Mouse (Mus musculus): ENCODE data around the gene Isy1. TPM values are rescaled to one million over a fixed set of nuclear protein-coding genes. Genes with fewer than 3 reads are reported as not detected.

Gene Isy1
- polyA plus RNA-seq, 1 experiment from 2014 or later: 84.8 TPM

GRCm38 (mm10) chr6:87875562-87875961, 37.0 kb upstream of the Isy1 start:
- Histone ChIP-seq H3K36me3 (ENCODE audit: control insufficient read depth, insufficient read depth, low read length) (no peaks in the 10 kb centered on the region), H3K4me3 (ENCODE audit: low read depth, low read length) (no peak overlapping the region), H3K27me3 (replicated peaks; ENCODE audit: control insufficient read depth, insufficient read depth, low read length) (no peaks in the 10 kb centered on the region), H3K9me3 (ENCODE audit: control insufficient read depth, low read length) (no peaks in the 10 kb centered on the region), H3K27ac (ENCODE audit: low read depth, low read length) (no peak overlapping the region), H3K4me1 (replicated peaks; ENCODE audit: control insufficient read depth, insufficient read depth, low read length) (peaks cover 10% of the 10 kb centered on the region), H3K4me2 (no peak overlapping the region), H3K9ac (ENCODE audit: low read depth, low read length) (no peak overlapping the region)
- 76% methylated on average over 7 of the region's 7 CpGs for WGBS
- ATAC-seq (replicated peaks; ENCODE audit: low FRiP score) (no peak), DNase-seq (ENCODE audit: low spot score) (no peak)

GRCm38 (mm10) chr6:87875083-87875482, 36.5 kb upstream of the Isy1 start:
- no peak for ATAC-seq (replicated peaks; ENCODE audit: low FRiP score)
- H3K9me3 ChIP-seq (ENCODE audit: control insufficient read depth, low read length): no peaks in the 10 kb centered on the region
- no peak overlapping the region for H3K4me3 ChIP-seq (ENCODE audit: low read depth, low read length)
- 88% methylated on average over 1 of the region's 1 CpGs for WGBS
- no peaks in the 10 kb centered on the region for H3K36me3 ChIP-seq (ENCODE audit: control insufficient read depth, insufficient read depth, low read length)
- H3K27ac ChIP-seq (ENCODE audit: low read depth, low read length): no peak overlapping the region
- no peak overlapping the region for H3K9ac ChIP-seq (ENCODE audit: low read depth, low read length)
- no peak for DNase-seq (ENCODE audit: low spot score)
- no peaks in the 10 kb centered on the region for H3K27me3 ChIP-seq (replicated peaks; ENCODE audit: control insufficient read depth, insufficient read depth, low read length)
- H3K4me2 ChIP-seq: no peak overlapping the region
- peaks cover 15% of the 10 kb centered on the region for H3K4me1 ChIP-seq (replicated peaks; ENCODE audit: control insufficient read depth, insufficient read depth, low read length)

GRCm38 (mm10) chr6:87873963-87874362, 35.4 kb upstream of the Isy1 start:
- peaks cover 14% of the 10 kb centered on the region for H3K4me1 ChIP-seq (replicated peaks; ENCODE audit: control insufficient read depth, insufficient read depth, low read length)
- WGBS: 92% methylated on average over 2 of the region's 2 CpGs
- H3K36me3 ChIP-seq (ENCODE audit: control insufficient read depth, insufficient read depth, low read length): no peaks in the 10 kb centered on the region
- H3K4me3 ChIP-seq (ENCODE audit: low read depth, low read length): no peak overlapping the region
- ATAC-seq (replicated peaks; ENCODE audit: low FRiP score) (no peak), DNase-seq (ENCODE audit: low spot score) (no peak)
- no peaks in the 10 kb centered on the region for H3K9me3 ChIP-seq (ENCODE audit: control insufficient read depth, low read length)
- no peaks in the 10 kb centered on the region for H3K27me3 ChIP-seq (replicated peaks; ENCODE audit: control insufficient read depth, insufficient read depth, low read length)
- no peak overlapping the region for H3K4me2 ChIP-seq
- H3K9ac ChIP-seq (ENCODE audit: low read depth, low read length): no peak overlapping the region
- no peak overlapping the region for H3K27ac ChIP-seq (ENCODE audit: low read depth, low read length)

- no peaks in the 10 kb centered on the region for H3K36me3 ChIP-seq (ENCODE audit: control insufficient read depth, insufficient read depth, low read length)
- peaks cover 15% of the 10 kb centered on the region for H3K4me1 ChIP-seq (replicated peaks; ENCODE audit: control insufficient read depth, insufficient read depth, low read length)
- H3K4me2 ChIP-seq: no peak overlapping the region
- H3K4me3 ChIP-seq (ENCODE audit: low read depth, low read length): no peak overlapping the region
- H3K9ac ChIP-seq (ENCODE audit: low read depth, low read length): no peak overlapping the region
- ATAC-seq (replicated peaks; ENCODE audit: low FRiP score) (no peak), DNase-seq (ENCODE audit: low spot score) (no peak)
- H3K9me3 ChIP-seq (ENCODE audit: control insufficient read depth, low read length): no peaks in the 10 kb centered on the region
- WGBS: 54% methylated on average over 1 of the region's 1 CpGs
- H3K27ac ChIP-seq (ENCODE audit: low read depth, low read length): no peak overlapping the region
- no peaks in the 10 kb centered on the region for H3K27me3 ChIP-seq (replicated peaks; ENCODE audit: control insufficient read depth, insufficient read depth, low read length)
Observed at GRCm38 (mm10) chr6:87873104-87873503, 34.5 kb upstream of the Isy1 start.

- Histone ChIP-seq H3K4me2 (no peak overlapping the region), H3K27me3 (replicated peaks; ENCODE audit: control insufficient read depth, insufficient read depth, low read length) (no peaks in the 10 kb centered on the region), H3K9ac (ENCODE audit: low read depth, low read length) (no peak overlapping the region), H3K9me3 (ENCODE audit: control insufficient read depth, low read length) (no peaks in the 10 kb centered on the region), H3K4me3 (ENCODE audit: low read depth, low read length) (no peak overlapping the region), H3K4me1 (replicated peaks; ENCODE audit: control insufficient read depth, insufficient read depth, low read length) (peaks cover 22% of the 10 kb centered on the region), H3K36me3 (ENCODE audit: control insufficient read depth, insufficient read depth, low read length) (no peaks in the 10 kb centered on the region), H3K27ac (ENCODE audit: low read depth, low read length) (no peak overlapping the region)
- ATAC-seq (replicated peaks; ENCODE audit: low FRiP score): no peak
- 85% methylated on average over 7 of the region's 7 CpGs for WGBS
- no peak for DNase-seq (ENCODE audit: low spot score)
Observed at GRCm38 (mm10) chr6:87871240-87871639, 32.6 kb upstream of the Isy1 start.

- DNase-seq (ENCODE audit: low spot score) (no peak), ATAC-seq (replicated peaks; ENCODE audit: low FRiP score) (peak; percentile 71)
- Histone ChIP-seq H3K36me3 (ENCODE audit: control insufficient read depth, insufficient read depth, low read length) (no peaks in the 10 kb centered on the region), H3K4me3 (ENCODE audit: low read depth, low read length) (no peak overlapping the region), H3K9ac (ENCODE audit: low read depth, low read length) (no peak overlapping the region), H3K4me1 (replicated peaks; ENCODE audit: control insufficient read depth, insufficient read depth, low read length) (peaks cover 22% of the 10 kb centered on the region), H3K27ac (ENCODE audit: low read depth, low read length) (no peak overlapping the region), H3K4me2 (no peak overlapping the region), H3K9me3 (ENCODE audit: control insufficient read depth, low read length) (no peaks in the 10 kb centered on the region), H3K27me3 (replicated peaks; ENCODE audit: control insufficient read depth, insufficient read depth, low read length) (no peaks in the 10 kb centered on the region)
- WGBS: 26% methylated on average over 1 of the region's 1 CpGs
Observed at GRCm38 (mm10) chr6:87870440-87870839, 31.8 kb upstream of the Isy1 start.

GRCm38 (mm10) chr6:87868871-87869506, 30.4 kb upstream of the Isy1 start:
- DNase-seq (ENCODE audit: low spot score) (no peak), ATAC-seq (replicated peaks; ENCODE audit: low FRiP score) (0 out of 2 replicates have a peak, but pooled peaks have one; percentile 26)
- 54% methylated on average over 9 of the region's 9 CpGs for WGBS
- Histone ChIP-seq H3K4me2 (peak overlapping the region; percentile 37), H3K4me1 (replicated peaks; ENCODE audit: control insufficient read depth, insufficient read depth, low read length) (peaks cover 22% of the 10 kb centered on the region), H3K36me3 (ENCODE audit: control insufficient read depth, insufficient read depth, low read length) (no peaks in the 10 kb centered on the region), H3K9me3 (ENCODE audit: control insufficient read depth, low read length) (no peaks in the 10 kb centered on the region), H3K4me3 (ENCODE audit: low read depth, low read length) (no peak overlapping the region), H3K9ac (ENCODE audit: low read depth, low read length) (no peak overlapping the region), H3K27me3 (replicated peaks; ENCODE audit: control insufficient read depth, insufficient read depth, low read length) (no peaks in the 10 kb centered on the region), H3K27ac (ENCODE audit: low read depth, low read length) (peak overlapping the region; percentile 50; the same call in 1 of the 2 replicates)

- Histone ChIP-seq H3K4me1 (replicated peaks; ENCODE audit: control insufficient read depth, insufficient read depth, low read length) (peaks cover 22% of the 10 kb centered on the region), H3K9ac (ENCODE audit: low read depth, low read length) (no peak overlapping the region), H3K36me3 (ENCODE audit: control insufficient read depth, insufficient read depth, low read length) (no peaks in the 10 kb centered on the region), H3K4me3 (ENCODE audit: low read depth, low read length) (no peak overlapping the region), H3K9me3 (ENCODE audit: control insufficient read depth, low read length) (no peaks in the 10 kb centered on the region), H3K27me3 (replicated peaks; ENCODE audit: control insufficient read depth, insufficient read depth, low read length) (no peaks in the 10 kb centered on the region), H3K27ac (ENCODE audit: low read depth, low read length) (no peak overlapping the region), H3K4me2 (0 out of 2 replicates have a peak overlapping the region, but pooled peaks have one; percentile 4)
- ATAC-seq (replicated peaks; ENCODE audit: low FRiP score) (0 out of 2 replicates have a peak, but pooled peaks have one; percentile 54), DNase-seq (ENCODE audit: low spot score) (no peak)
- WGBS: 52% methylated on average over 2 of the region's 2 CpGs
Observed at GRCm38 (mm10) chr6:87867256-87867655, 28.7 kb upstream of the Isy1 start.

- ATAC-seq (replicated peaks; ENCODE audit: low FRiP score) (no peak), DNase-seq (ENCODE audit: low spot score) (no peak)
- Histone ChIP-seq H3K27me3 (replicated peaks; ENCODE audit: control insufficient read depth, insufficient read depth, low read length) (no peaks in the 10 kb centered on the region), H3K36me3 (ENCODE audit: control insufficient read depth, insufficient read depth, low read length) (no peaks in the 10 kb centered on the region), H3K27ac (ENCODE audit: low read depth, low read length) (no peak overlapping the region), H3K9me3 (ENCODE audit: control insufficient read depth, low read length) (no peaks in the 10 kb centered on the region), H3K9ac (ENCODE audit: low read depth, low read length) (no peak overlapping the region), H3K4me2 (no peak overlapping the region), H3K4me1 (replicated peaks; ENCODE audit: control insufficient read depth, insufficient read depth, low read length) (peaks cover 22% of the 10 kb centered on the region), H3K4me3 (ENCODE audit: low read depth, low read length) (no peak overlapping the region)
- 76% methylated on average over 6 of the region's 6 CpGs for WGBS
Observed at GRCm38 (mm10) chr6:87866211-87866610, 27.6 kb upstream of the Isy1 start.

Data from liver, embryonic 11.5 days (tissue).